Mouse (Mus musculus): ENCODE results near the gene Gcm1.
"Not testable (repeated sequence)": the region's sequence is repeated elsewhere in the genome, so short reads cannot be mapped to it uniquely, and the experiment has no call there.

Gcm1 gene

GRCm38 (mm10) chr9:78050452-78050970, 1.2 kb upstream of the Gcm1 start:
- no peak for DNase-seq

GRCm38 (mm10) chr9:78053821-78054220, 2.1 kb downstream of the Gcm1 start:
- no peak for DNase-seq

DNA sequence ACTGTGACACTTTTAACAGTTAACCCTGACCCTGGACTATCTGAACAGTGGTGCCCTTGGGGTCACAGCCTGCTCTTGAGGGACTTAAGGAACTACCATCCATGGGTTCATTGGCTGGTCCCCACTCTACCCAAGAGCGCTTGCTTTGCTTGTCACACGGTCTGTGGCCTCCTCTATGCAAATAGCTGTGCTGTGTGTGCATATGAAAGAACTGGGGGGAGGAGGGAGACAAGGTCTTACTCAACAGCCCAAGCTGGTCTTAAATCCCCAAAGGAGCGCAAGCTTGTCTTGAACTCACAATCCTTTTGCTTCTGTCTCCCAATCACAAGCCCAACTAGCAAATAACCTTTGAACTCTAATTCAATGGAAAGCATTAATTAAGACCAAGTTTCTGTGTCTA, 2.6 kb downstream of the Gcm1 start:
- no peak for DNase-seq

DNA sequence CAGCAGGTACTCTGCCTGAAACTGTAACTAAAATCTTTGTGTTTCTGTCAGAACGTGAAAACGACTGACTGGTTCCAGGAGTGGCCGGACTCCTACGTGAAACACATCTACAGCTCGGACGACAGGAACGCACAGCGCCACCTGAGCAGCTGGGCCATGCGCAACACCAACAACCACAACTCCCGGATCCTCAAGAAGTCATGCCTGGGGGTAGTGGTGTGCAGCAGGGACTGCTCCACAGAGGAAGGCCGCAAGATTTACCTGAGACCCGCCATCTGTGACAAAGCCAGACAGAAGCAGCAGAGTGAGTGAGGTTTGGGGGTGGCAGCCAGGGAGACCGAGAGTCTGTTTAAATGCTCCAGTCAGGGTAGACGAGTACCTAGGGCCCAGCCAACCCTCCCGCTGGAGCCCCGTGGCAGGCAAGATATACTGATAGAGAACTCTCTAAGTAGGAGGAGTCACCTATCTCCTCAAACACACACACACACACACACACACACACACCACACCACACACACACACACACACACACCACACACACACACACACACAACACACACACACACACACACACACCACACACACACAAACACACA, 7.9 kb downstream of the Gcm1 start:
- no peak for DNase-seq

DNA sequence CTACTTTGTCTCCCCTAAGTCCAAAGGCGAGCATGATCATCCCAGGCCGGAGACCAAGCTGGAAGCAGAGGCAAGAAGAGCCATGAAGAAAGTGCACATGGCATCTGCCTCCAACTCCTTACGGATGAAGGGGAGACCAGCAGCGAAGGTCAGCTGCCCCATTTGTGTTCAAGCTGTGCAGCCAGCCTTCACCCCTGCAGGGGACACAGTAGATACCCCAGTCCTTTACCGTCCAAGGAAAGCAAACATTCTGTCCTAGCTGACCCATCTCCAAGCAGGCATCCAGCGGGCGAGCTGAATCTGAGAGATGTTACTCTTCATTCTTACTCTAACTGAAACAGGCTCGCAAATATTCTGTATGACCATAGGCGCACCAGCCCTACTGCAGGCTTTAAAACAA, 10.7 kb downstream of the Gcm1 start:
- DNase-seq: no peak

- no peak for DNase-seq
These were observed 12.4 kb downstream of the Gcm1 start for GRCm38 (mm10) chr9:78064121-78064520.

GRCm38 (mm10) chr9:78070496-78070895, 18.8 kb downstream of the Gcm1 start:
- DNase-seq: no peak

GRCm38 (mm10) chr9:78071626-78072025, 19.9 kb downstream of the Gcm1 start:
- DNase-seq: no peak

DNA sequence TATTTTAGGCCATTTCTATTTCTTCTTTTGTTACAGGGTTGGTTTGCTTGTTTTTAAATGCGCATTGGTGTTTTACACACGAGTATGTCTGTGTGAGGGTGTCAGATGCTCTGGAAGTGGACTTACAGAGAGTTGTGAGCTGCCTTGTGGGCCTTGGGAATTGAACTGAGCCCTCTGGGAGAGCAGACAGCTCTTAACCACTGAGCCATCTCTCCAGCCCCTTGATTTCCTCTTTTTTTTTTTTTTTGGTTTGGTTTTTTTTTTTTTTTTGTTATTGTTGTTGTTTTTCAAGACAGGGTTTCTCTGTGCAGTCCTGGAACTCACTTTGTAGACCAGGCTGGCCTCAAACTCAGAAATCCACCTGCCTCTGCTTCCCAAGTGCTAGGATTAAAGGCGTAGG, 21.6 kb downstream of the Gcm1 start:
- DNase-seq: not testable (repeated sequence)

GRCm38 (mm10) chr9:78073713-78074340, 22.1 kb downstream of the Gcm1 start:
- DNase-seq: no peak

GRCm38 (mm10) chr9:78075256-78075655, 23.5 kb downstream of the Gcm1 start:
- no peak for DNase-seq

GRCm38 (mm10) chr9:78078240-78078639, 26.5 kb downstream of the Gcm1 start:
- no peak for DNase-seq

DNA sequence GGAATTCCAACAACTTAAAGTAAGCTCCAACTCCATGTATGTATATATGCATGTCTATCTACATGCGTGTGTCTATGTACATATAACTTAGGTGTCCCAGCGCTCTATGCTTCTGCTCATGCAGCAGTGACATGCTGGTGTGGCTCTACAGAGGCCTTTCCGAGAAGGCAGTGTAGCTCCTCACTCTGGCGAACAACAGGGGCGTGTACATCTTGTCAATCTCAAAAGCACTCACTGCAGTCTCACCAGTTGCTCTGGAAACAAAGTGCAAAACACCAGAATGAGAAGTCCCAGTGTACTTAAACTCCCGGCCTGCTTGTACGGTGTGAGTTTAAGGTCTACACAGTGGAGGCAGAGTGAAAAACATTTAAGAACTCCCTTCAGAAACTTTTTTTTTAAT, 30.1 kb downstream of the Gcm1 start:
- DNase-seq: no peak

GRCm38 (mm10) chr9:78084341-78084740, 32.6 kb downstream of the Gcm1 start:
- no peak for DNase-seq

DNA sequence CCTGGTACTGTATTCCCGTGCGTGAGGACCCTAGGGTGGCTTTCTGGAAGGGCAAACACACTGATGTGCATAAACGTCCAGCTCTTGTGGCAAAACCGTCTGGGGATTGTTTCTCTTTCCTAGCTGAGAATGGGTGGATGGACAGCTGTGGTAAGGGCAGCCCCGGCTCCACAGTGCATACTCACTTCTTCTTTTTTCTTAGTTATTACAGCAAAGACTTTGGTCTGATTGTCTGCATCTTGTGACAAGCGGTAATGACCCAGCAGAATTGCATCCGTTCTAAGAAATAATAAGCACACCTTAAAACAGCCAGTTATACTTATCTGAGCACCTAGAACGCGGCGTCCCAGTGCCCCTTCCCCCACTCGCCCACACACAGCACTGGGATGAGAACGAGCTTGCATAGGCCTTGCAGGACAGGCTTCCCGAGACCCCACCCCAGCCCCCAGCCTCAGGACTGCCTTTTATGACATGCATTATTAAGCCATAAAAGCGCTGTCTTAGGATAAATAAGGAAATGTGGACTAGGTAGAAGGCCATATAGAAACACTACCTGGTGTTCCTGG, 34.1 kb downstream of the Gcm1 start:
- no peak for DNase-seq

- no peak for DNase-seq
These were observed 36.0 kb downstream of the Gcm1 start for GRCm38 (mm10) chr9:78087751-78088150.

- DNase-seq: no peak
These were observed 36.8 kb downstream of the Gcm1 start for GRCm38 (mm10) chr9:78088521-78088920.

GRCm38 (mm10) chr9:78088971-78089370, 37.2 kb downstream of the Gcm1 start:
- DNase-seq: no peak

DNA sequence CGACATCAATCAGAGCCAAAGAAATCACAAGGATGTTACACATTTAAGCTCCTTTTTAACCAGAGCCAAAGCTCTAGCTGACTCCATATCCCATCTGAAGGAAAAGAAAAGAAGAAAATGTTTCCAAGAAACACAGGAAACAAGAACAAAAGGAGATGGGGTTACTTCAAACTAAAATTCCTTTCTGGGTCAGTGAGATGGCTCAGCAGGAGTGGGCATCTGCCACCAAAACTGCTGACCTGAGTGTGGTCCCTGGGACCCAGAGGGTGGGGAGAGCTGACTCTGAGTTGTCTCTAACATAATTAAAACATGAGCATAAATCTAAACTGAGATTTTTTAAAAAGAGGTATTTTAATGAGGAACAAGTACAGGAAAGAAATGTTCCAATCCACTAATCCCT, 38.2 kb downstream of the Gcm1 start:
- no peak for DNase-seq

DNA sequence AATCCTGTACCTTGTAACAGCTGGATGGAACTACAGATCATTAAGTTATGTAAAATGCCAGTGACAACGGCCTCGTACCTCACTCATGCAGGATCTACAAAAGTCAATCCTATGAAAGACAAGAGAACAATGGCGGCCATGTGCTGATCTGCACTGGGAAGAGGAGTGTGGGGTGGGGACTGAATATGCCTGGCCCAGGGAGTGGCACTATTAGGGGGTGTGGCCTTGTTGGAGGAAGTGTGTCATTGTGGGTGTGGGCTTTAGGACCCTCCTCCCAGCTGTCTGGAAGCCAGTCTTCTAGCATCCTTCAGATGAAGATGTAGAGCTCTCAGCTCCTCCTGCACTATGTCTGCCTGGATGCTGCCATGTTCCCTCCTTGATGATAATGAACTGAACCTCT, 38.9 kb downstream of the Gcm1 start:
- no peak for DNase-seq

DNA sequence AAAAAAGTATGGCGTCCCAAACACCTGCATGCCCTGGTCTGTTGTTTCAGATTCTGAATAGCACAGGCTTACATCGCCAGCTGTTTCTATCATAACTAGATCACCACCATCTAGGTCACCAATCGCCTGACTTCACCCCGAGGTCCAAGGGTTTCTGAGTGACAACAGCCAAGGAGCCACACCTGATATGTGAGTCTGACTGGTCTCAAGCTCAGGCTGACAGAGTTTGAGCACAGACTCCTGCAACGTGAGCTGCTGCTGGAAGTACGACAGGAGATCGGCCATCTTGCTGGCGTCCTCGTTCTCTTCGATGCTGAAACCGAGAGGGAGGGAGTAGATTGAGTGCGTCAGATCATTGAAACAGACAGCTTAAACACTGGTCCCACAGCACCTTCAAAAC, 44.0 kb downstream of the Gcm1 start:
- no peak for DNase-seq

DNA sequence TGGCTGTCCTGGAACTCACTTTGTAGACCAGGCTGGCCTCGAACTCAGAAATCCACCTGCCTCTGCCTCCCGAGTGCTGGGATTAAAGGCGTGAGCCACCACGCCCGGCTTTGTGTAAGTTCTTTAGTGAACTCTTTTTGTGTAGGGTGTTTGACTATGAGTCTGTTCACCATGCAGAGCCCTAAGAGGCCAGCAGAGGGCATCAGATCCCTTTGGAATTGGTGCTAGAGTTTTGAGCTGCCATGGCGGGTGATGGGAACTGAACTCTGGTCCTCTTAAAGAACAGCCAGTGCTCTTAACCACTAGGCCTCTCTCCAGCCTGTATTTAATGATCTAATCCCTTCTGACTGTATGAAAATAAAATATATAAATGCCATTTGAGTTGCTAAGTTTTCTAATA, 44.7 kb downstream of the Gcm1 start:
- DNase-seq: no peak

DNA sequence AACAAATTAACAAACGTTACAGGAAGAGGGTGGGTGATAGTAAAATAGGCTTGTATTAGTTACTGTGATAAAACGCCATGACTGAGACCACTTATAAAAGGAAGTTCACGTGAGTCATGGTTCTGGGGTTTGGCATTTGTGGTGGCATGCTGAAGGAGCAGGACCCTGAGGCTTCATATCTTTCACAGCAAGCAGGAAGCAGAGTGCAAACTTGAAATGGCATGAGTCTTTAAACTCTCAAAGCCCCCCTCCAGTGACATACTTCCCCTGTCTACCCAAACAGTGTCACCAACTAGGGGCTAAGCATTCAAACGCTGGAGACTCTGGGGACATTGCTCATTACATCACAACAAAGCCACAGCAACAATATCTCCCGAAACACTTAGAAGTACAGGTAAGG, 49.2 kb downstream of the Gcm1 start:
- DNase-seq: no peak

- peak in 1 of 2 experiments; percentile 39 for DNase-seq
These were observed 49.7 kb downstream of the Gcm1 start for GRCm38 (mm10) chr9:78101431-78101830.
